20 mouse cellular contexts compared by ENCODE assay signal in genomic region chr9:97002654-97003053, GRCm38 (mm10). TPM values are rescaled to one million over a fixed set of nuclear protein-coding genes. Genes with fewer than 3 reads are reported as not detected.
DNase-seq lines count a peak whose midpoint lies in the region; ATAC-seq lines count a peak whose summit lies in the region.
"Had no signal": no experiment of that assay in that cellular context is flagged by ENCODE, and none has a peak within 500 bp of the region (broad histone marks: within the 10 kb centered on the region; RNA-seq: fewer than 3 reads in every experiment).

No protein-coding gene starts in this region.

- ATAC-seq in forebrain, embryonic 12.5 days (ENCODE audit: low FRiP score): no peak
- no peak for ATAC-seq in lung, embryonic 15.5 days (ENCODE audit: borderline replicate concordance, extremely low read depth, low FRiP score, low TSS enrichment)
- ATAC-seq in intestine, embryonic 14.5 days (replicated peaks; ENCODE audit: low FRiP score, low TSS enrichment, low read depth): 0 out of 2 replicates have a peak, but pooled peaks have one; percentile 10
- no peak for ATAC-seq in stomach, embryonic 15.5 days (ENCODE audit: insufficient read depth, low FRiP score, low read depth)
- ATAC-seq: forebrain, embryonic 14.5 days had no signal

- 94% methylated on average over 8 of the region's 8 CpGs for WGBS in forebrain, embryonic 10.5 days
- WGBS in forebrain, embryonic 12.5 days: 94% methylated on average over 8 of the region's 8 CpGs
- WGBS in lung, embryonic 15.5 days: 54% methylated on average over 8 of the region's 8 CpGs
- WGBS in intestine, embryonic 14.5 days: 37% methylated on average over 8 of the region's 8 CpGs
- WGBS in stomach, embryonic 15.5 days: 38% methylated on average over 8 of the region's 8 CpGs

- no peak overlapping the region for H3K4me2 ChIP-seq in forebrain, embryonic 12.5 days
- no peak overlapping the region for H3K4me2 ChIP-seq in lung, embryonic 15.5 days
- no peak overlapping the region for H3K4me2 ChIP-seq in intestine, embryonic 14.5 days (ENCODE audit: low read length)
- 0 out of 2 replicates have a peak overlapping the region, but pooled peaks have one; percentile 6 for H3K4me2 ChIP-seq in stomach, embryonic 15.5 days
- H3K4me2 ChIP-seq: embryonic facial prominence, embryonic 12.5 days; heart, embryonic 15.5 days; hindbrain, embryonic 14.5 days had no signal

- no peaks in the 10 kb centered on the region for H3K27me3 ChIP-seq in forebrain, embryonic 10.5 days (ENCODE audit: poor library complexity, severe bottlenecking)
- no peaks in the 10 kb centered on the region for H3K27me3 ChIP-seq in forebrain, embryonic 12.5 days
- H3K27me3 ChIP-seq in lung, embryonic 15.5 days: no peaks in the 10 kb centered on the region
- no peaks in the 10 kb centered on the region for H3K27me3 ChIP-seq in intestine, embryonic 14.5 days (replicated peaks; ENCODE audit: control insufficient read depth, insufficient read depth, low read length)
- H3K27me3 ChIP-seq in stomach, embryonic 15.5 days (replicated peaks): no peaks in the 10 kb centered on the region
- H3K27me3 ChIP-seq: embryonic facial prominence, embryonic 12.5 days; heart, embryonic 15.5 days had no signal

- DNase-seq in forebrain, embryonic 10.5 days (ENCODE audit: extremely low spot score, low spot score): no peak
- no peak for DNase-seq in lung, adult 18-20 months
- DNase-seq in intestine, embryonic 14.5 days (ENCODE audit: low spot score): peak; percentile 62
- no peak for DNase-seq in retina, embryonic 14.5 days (ENCODE audit: low spot score)
- no peak for DNase-seq in thymus, postnatal 14 days
- DNase-seq: adrenal gland, postnatal 10 days; cerebellum, adult 11 months; cerebellum, adult 8-10 months; cerebellum, postnatal 14 days; embryo, embryonic 11 days; gastrocnemius, postnatal 36 days; heart, adult 11 months; heart, postnatal 14 days had no signal

- no peak overlapping the region for H3K9ac ChIP-seq in forebrain, embryonic 12.5 days
- no peak overlapping the region for H3K9ac ChIP-seq in lung, embryonic 15.5 days
- H3K9ac ChIP-seq in intestine, embryonic 14.5 days (ENCODE audit: low read length): no peak overlapping the region
- no peak overlapping the region for H3K9ac ChIP-seq in stomach, embryonic 15.5 days
- H3K9ac ChIP-seq: embryonic facial prominence, embryonic 12.5 days; heart, embryonic 15.5 days; hindbrain, embryonic 14.5 days had no signal

- H3K27ac ChIP-seq in forebrain, embryonic 10.5 days: 0 out of 2 replicates have a peak overlapping the region, but pooled peaks have one; percentile 61
- H3K27ac ChIP-seq in forebrain, embryonic 12.5 days: no peak overlapping the region
- 0 out of 2 replicates have a peak overlapping the region, but pooled peaks have one; percentile 10 for H3K27ac ChIP-seq in lung, embryonic 15.5 days
- peak overlapping the region; percentile 2; the same call in 1 of the 2 replicates for H3K27ac ChIP-seq in intestine, embryonic 14.5 days (ENCODE audit: low read depth)
- peak overlapping the region; percentile 68; the same call in 1 of the 2 replicates for H3K27ac ChIP-seq in stomach, embryonic 15.5 days
- H3K27ac ChIP-seq: embryonic facial prominence, embryonic 12.5 days; heart, embryonic 15.5 days; hindbrain, embryonic 14.5 days had no signal

- H3K4me3 ChIP-seq in forebrain, embryonic 10.5 days: no peak overlapping the region
- no peak overlapping the region for H3K4me3 ChIP-seq in forebrain, embryonic 12.5 days (replicated peaks)
- H3K4me3 ChIP-seq in lung, embryonic 15.5 days: no peak overlapping the region
- no peak overlapping the region for H3K4me3 ChIP-seq in intestine, embryonic 14.5 days (ENCODE audit: low read depth, low read length)
- H3K4me3 ChIP-seq in stomach, embryonic 15.5 days (replicated peaks): no peak overlapping the region
- H3K4me3 ChIP-seq: embryonic facial prominence, embryonic 12.5 days; heart, embryonic 15.5 days had no signal

- no peaks in the 10 kb centered on the region for H3K9me3 ChIP-seq in forebrain, embryonic 10.5 days
- H3K9me3 ChIP-seq in forebrain, embryonic 12.5 days: no peaks in the 10 kb centered on the region
- H3K9me3 ChIP-seq in lung, embryonic 15.5 days: no peaks in the 10 kb centered on the region
- no peaks in the 10 kb centered on the region for H3K9me3 ChIP-seq in intestine, embryonic 14.5 days (ENCODE audit: control insufficient read depth, low read length)
- no peaks in the 10 kb centered on the region for H3K9me3 ChIP-seq in stomach, embryonic 15.5 days
- H3K9me3 ChIP-seq: embryonic facial prominence, embryonic 12.5 days; heart, embryonic 15.5 days had no signal

- H3K36me3 ChIP-seq in forebrain, embryonic 10.5 days (replicated peaks): peaks cover 72% of the 10 kb centered on the region
- peaks cover under 1% of the 10 kb centered on the region for H3K36me3 ChIP-seq in forebrain, embryonic 12.5 days (replicated peaks)
- H3K36me3 ChIP-seq in lung, embryonic 15.5 days: no peaks in the 10 kb centered on the region
- no peaks in the 10 kb centered on the region for H3K36me3 ChIP-seq in intestine, embryonic 14.5 days (ENCODE audit: control insufficient read depth, insufficient read depth, low read length)
- no peaks in the 10 kb centered on the region for H3K36me3 ChIP-seq in stomach, embryonic 15.5 days
- H3K36me3 ChIP-seq: embryonic facial prominence, embryonic 12.5 days; heart, embryonic 15.5 days had no signal

- peaks cover 46% of the 10 kb centered on the region for H3K4me1 ChIP-seq in forebrain, embryonic 10.5 days
- peaks cover 23% of the 10 kb centered on the region for H3K4me1 ChIP-seq in forebrain, embryonic 12.5 days
- H3K4me1 ChIP-seq in lung, embryonic 15.5 days: peaks cover 8% of the 10 kb centered on the region
- peaks cover 7% of the 10 kb centered on the region; the same call in 1 of the 2 replicates for H3K4me1 ChIP-seq in intestine, embryonic 14.5 days (replicated peaks; ENCODE audit: control insufficient read depth, insufficient read depth, low read length)
- H3K4me1 ChIP-seq in stomach, embryonic 15.5 days: peaks cover 7% of the 10 kb centered on the region; the same call in 1 of the 2 replicates

RNA-seq across cellular contexts. Expression of gene Spsb4, which starts 16.0 kb away (rescaled TPM):
- polyA plus RNA-seq in forebrain, embryonic 10.5 days (2016; fragmentation: Nextera tagmentation; extraction: Ambion mirVana): 102 and 109 TPM in 2 replicates
- polyA plus RNA-seq in forebrain, embryonic 12.5 days (2016; fragmentation: Nextera tagmentation; extraction: Ambion mirVana): 81.1 and 81.2 TPM in 2 replicates
- polyA plus RNA-seq in lung, embryonic 15.5 days (2015; fragmentation: Nextera tagmentation; extraction: Ambion mirVana): 14.1 and 14.5 TPM in 2 replicates
- 28.3 and 33.2 TPM in 2 replicates for polyA plus RNA-seq in intestine, embryonic 14.5 days (2014; fragmentation: Nextera tagmentation; extraction: Ambion mirVana)
- 21.5 and 25.4 TPM in 2 replicates for polyA plus RNA-seq in stomach, embryonic 15.5 days (2015; fragmentation: Nextera tagmentation; extraction: Ambion mirVana)
